Comparison of ENCODE assay signal across 17 mouse cellular contexts in genomic region chr5:102251076-102251475, GRCm38 (mm10).
"Had no signal": no experiment of that assay in that cellular context is flagged by ENCODE, and none has a peak within 500 bp of the region (broad histone marks: within the 10 kb centered on the region; RNA-seq: fewer than 3 reads in every experiment).

No protein-coding gene starts in this region.

- H3K9me3 ChIP-seq: lung, embryonic 15.5 days; midbrain, embryonic 12.5 days; midbrain, embryonic 15.5 days; neural tube, embryonic 12.5 days; stomach, embryonic 15.5 days had no signal

- H3K4me2 ChIP-seq: lung, embryonic 15.5 days; midbrain, embryonic 12.5 days; midbrain, embryonic 15.5 days; neural tube, embryonic 12.5 days; stomach, embryonic 15.5 days had no signal

- H3K4me3 ChIP-seq: lung, embryonic 15.5 days; megakaryocyte, embryonic 14.5 days; midbrain, embryonic 12.5 days; midbrain, embryonic 15.5 days; neural tube, embryonic 12.5 days; stomach, embryonic 15.5 days had no signal

- H3K4me1 ChIP-seq: lung, embryonic 15.5 days; megakaryocyte, embryonic 14.5 days; neural tube, embryonic 12.5 days; stomach, embryonic 15.5 days had no signal

- DNase-seq: liver, postnatal 0 days; lung, adult 2 months; lung, postnatal 14 days; lung, postnatal 36 days; right cerebral cortex, postnatal 14 days; thymus, adult 2 months; thymus, postnatal 25 days; thymus, postnatal 4 days had no signal

- ATAC-seq: liver, postnatal 0 days; lung, postnatal 0 days; midbrain, embryonic 15.5 days had no signal

- H3K36me3 ChIP-seq: lung, embryonic 15.5 days; midbrain, embryonic 12.5 days; midbrain, embryonic 15.5 days; neural tube, embryonic 12.5 days; stomach, embryonic 15.5 days had no signal

- H3K27ac ChIP-seq: lung, embryonic 15.5 days; macrophage; midbrain, embryonic 12.5 days; midbrain, embryonic 15.5 days; neural tube, embryonic 12.5 days; stomach, embryonic 15.5 days; stomach, postnatal 0 days had no signal

- H3K9ac ChIP-seq: liver, postnatal 0 days; lung, embryonic 15.5 days; midbrain, embryonic 12.5 days; midbrain, embryonic 15.5 days; neural tube, embryonic 12.5 days; stomach, embryonic 15.5 days had no signal

- H3K27me3 ChIP-seq: lung, embryonic 15.5 days; megakaryocyte, embryonic 14.5 days; midbrain, embryonic 12.5 days; midbrain, embryonic 15.5 days; neural tube, embryonic 12.5 days; stomach, embryonic 15.5 days had no signal
